Mouse (Mus musculus): Measurements from ENCODE around the gene Dyrk2. TPM values are rescaled to one million over a fixed set of nuclear protein-coding genes. Genes with fewer than 3 reads are reported as not detected.

The Dyrk2 gene
- polyA plus RNA-seq, 1 experiment from 2014 or later: 6.4 TPM

- Histone ChIP-seq H3K4me2 (replicated peaks; ENCODE audit: low read depth) (no peak overlapping the region), H3K4me3 (ENCODE audit: low read depth, low read length) (no peak overlapping the region), H3K36me3 (ENCODE audit: control insufficient read depth, insufficient read depth, low read length) (no peaks in the 10 kb centered on the region), H3K4me1 (replicated peaks; ENCODE audit: control insufficient read depth, insufficient read depth) (no peaks in the 10 kb centered on the region), H3K9me3 (ENCODE audit: control insufficient read depth, low read length) (no peaks in the 10 kb centered on the region), H3K9ac (ENCODE audit: low read length) (no peak overlapping the region), H3K27ac (replicated peaks) (no peak overlapping the region), H3K27me3 (ENCODE audit: control insufficient read depth, insufficient read depth, low read length) (no peaks in the 10 kb centered on the region)
- 58% methylated on average over 2 of the region's 2 CpGs for WGBS
- TF ChIP-seq EP300 (optimal IDR thresholded peaks at IDR 0.05): no peak
- no peak for TF ChIP-seq CTCF (IDR thresholded peaks at IDR 0.05; ENCODE audit: low read depth)
- ATAC-seq (ENCODE audit: low FRiP score, low TSS enrichment): no peak
- no peak for DNase-seq (ENCODE audit: low spot score)
Measured at GRCm38 (mm10) chr10:118880776-118881175, 10.8 kb upstream of the Dyrk2 start.

GRCm38 (mm10) chr10:118872196-118872595 lies 2.2 kb upstream of the Dyrk2 start:
- H3K4me1 ChIP-seq (replicated peaks; ENCODE audit: control insufficient read depth, insufficient read depth): peaks cover 5% of the 10 kb centered on the region; the same call in 1 of the 2 replicates
- no peaks in the 10 kb centered on the region for H3K27me3 ChIP-seq (ENCODE audit: control insufficient read depth, insufficient read depth, low read length)
- DNase-seq (ENCODE audit: low spot score) (no peak), ATAC-seq (ENCODE audit: low FRiP score, low TSS enrichment) (no peak)
- no peaks in the 10 kb centered on the region for H3K36me3 ChIP-seq (ENCODE audit: control insufficient read depth, insufficient read depth, low read length)
- TF ChIP-seq CTCF (IDR thresholded peaks at IDR 0.05; ENCODE audit: low read depth) (no peak), EP300 (optimal IDR thresholded peaks at IDR 0.05) (no peak)
- WGBS: 75% methylated on average over 2 of the region's 2 CpGs
- H3K4me2 ChIP-seq (replicated peaks; ENCODE audit: low read depth): no peak overlapping the region
- H3K27ac ChIP-seq (replicated peaks): no peak overlapping the region
- no peak overlapping the region for H3K4me3 ChIP-seq (ENCODE audit: low read depth, low read length)
- H3K9me3 ChIP-seq (ENCODE audit: control insufficient read depth, low read length): no peaks in the 10 kb centered on the region
- H3K9ac ChIP-seq (ENCODE audit: low read length): no peak overlapping the region

- Histone ChIP-seq H3K9ac (ENCODE audit: low read length) (peak overlapping the region; percentile 69), H3K27ac (replicated peaks) (peak overlapping the region; percentile 98), H3K4me2 (replicated peaks; ENCODE audit: low read depth) (peak overlapping the region; percentile 98), H3K4me3 (ENCODE audit: low read depth, low read length) (peak overlapping the region; percentile 96), H3K27me3 (ENCODE audit: control insufficient read depth, insufficient read depth, low read length) (no peaks in the 10 kb centered on the region), H3K36me3 (ENCODE audit: control insufficient read depth, insufficient read depth, low read length) (peaks cover 4% of the 10 kb centered on the region; the same call in 1 of the 2 replicates), H3K9me3 (ENCODE audit: control insufficient read depth, low read length) (no peaks in the 10 kb centered on the region), H3K4me1 (replicated peaks; ENCODE audit: control insufficient read depth, insufficient read depth) (peaks cover 7% of the 10 kb centered on the region; the same call in 1 of the 2 replicates)
- no peak for TF ChIP-seq EP300 (optimal IDR thresholded peaks at IDR 0.05)
- TF ChIP-seq CTCF (IDR thresholded peaks at IDR 0.05; ENCODE audit: low read depth): no peak
- ATAC-seq (ENCODE audit: low FRiP score, low TSS enrichment) (peak; percentile 86), DNase-seq (ENCODE audit: low spot score) (peak; percentile 88)
- WGBS: 0% methylated on average over 16 of the region's 16 CpGs
Measured at GRCm38 (mm10) chr10:118869591-118870001, 413 bp downstream of the Dyrk2 start.

- no peaks in the 10 kb centered on the region for H3K9me3 ChIP-seq (ENCODE audit: control insufficient read depth, low read length)
- WGBS: under 1% methylated on average over 40 of the region's 130 CpGs
- peak overlapping the region; percentile 96 for H3K4me3 ChIP-seq (ENCODE audit: low read depth, low read length)
- TF ChIP-seq EP300 (optimal IDR thresholded peaks at IDR 0.05) (no peak), CTCF (IDR thresholded peaks at IDR 0.05; ENCODE audit: low read depth) (no peak)
- H3K27ac ChIP-seq (replicated peaks): peak overlapping the region; percentile 98
- peaks cover 4% of the 10 kb centered on the region; the same call in 1 of the 2 replicates for H3K36me3 ChIP-seq (ENCODE audit: control insufficient read depth, insufficient read depth, low read length)
- H3K27me3 ChIP-seq (ENCODE audit: control insufficient read depth, insufficient read depth, low read length): no peaks in the 10 kb centered on the region
- H3K9ac ChIP-seq (ENCODE audit: low read length): peak overlapping the region; percentile 98
- peak; percentile 91 for DNase-seq (ENCODE audit: low spot score)
- ATAC-seq (ENCODE audit: low FRiP score, low TSS enrichment): peak; percentile 85
- H3K4me1 ChIP-seq (replicated peaks; ENCODE audit: control insufficient read depth, insufficient read depth): peaks cover 7% of the 10 kb centered on the region; the same call in 1 of the 2 replicates
- H3K4me2 ChIP-seq (replicated peaks; ENCODE audit: low read depth): peak overlapping the region; percentile 98
Measured at GRCm38 (mm10) chr10:118868601-118869590, 1.1 kb downstream of the Dyrk2 start.

GRCm38 (mm10) chr10:118867896-118868600 lies 2.0 kb downstream of the Dyrk2 start:
- ATAC-seq (ENCODE audit: low FRiP score, low TSS enrichment): peak; percentile 6
- Histone ChIP-seq H3K9me3 (ENCODE audit: control insufficient read depth, low read length) (no peaks in the 10 kb centered on the region), H3K27me3 (ENCODE audit: control insufficient read depth, insufficient read depth, low read length) (no peaks in the 10 kb centered on the region), H3K4me3 (ENCODE audit: low read depth, low read length) (peak overlapping the region; percentile 96), H3K4me2 (replicated peaks; ENCODE audit: low read depth) (peak overlapping the region; percentile 98), H3K36me3 (ENCODE audit: control insufficient read depth, insufficient read depth, low read length) (peaks cover 4% of the 10 kb centered on the region; the same call in 1 of the 2 replicates), H3K4me1 (replicated peaks; ENCODE audit: control insufficient read depth, insufficient read depth) (peaks cover 7% of the 10 kb centered on the region; the same call in 1 of the 2 replicates), H3K27ac (replicated peaks) (peak overlapping the region; percentile 98), H3K9ac (ENCODE audit: low read length) (peak overlapping the region; percentile 98)
- under 1% methylated on average over 34 of the region's 62 CpGs for WGBS
- TF ChIP-seq EP300 (optimal IDR thresholded peaks at IDR 0.05) (no peak), CTCF (IDR thresholded peaks at IDR 0.05; ENCODE audit: low read depth) (no peak)
- DNase-seq (ENCODE audit: low spot score): peak; percentile 69

Measured in stomach, postnatal 0 days (tissue).